Mouse (Mus musculus) bone marrow, adult 2 months (tissue): ENCODE measurements around the gene Zfp507.

ENCODE experiments used
- CTCF ChIP-seq: fragments of 200-500 bp; IDR thresholded peaks from 2 replicates; pipeline ENCODE4 v1.5.1; 2011; ENCODE audit warnings: low read length, control low read depth; ENCODE audit not compliant: control insufficient read depth, insufficient read depth
- POLR2A ChIP-seq: fragments of 200-500 bp; IDR thresholded peaks from 2 replicates; pipeline ENCODE4 v1.6.1; 2011; ENCODE audit warnings: low read depth, mild to moderate bottlenecking, control low read depth, low read length, borderline replicate concordance; ENCODE audit not compliant: control insufficient read depth

DNA sequence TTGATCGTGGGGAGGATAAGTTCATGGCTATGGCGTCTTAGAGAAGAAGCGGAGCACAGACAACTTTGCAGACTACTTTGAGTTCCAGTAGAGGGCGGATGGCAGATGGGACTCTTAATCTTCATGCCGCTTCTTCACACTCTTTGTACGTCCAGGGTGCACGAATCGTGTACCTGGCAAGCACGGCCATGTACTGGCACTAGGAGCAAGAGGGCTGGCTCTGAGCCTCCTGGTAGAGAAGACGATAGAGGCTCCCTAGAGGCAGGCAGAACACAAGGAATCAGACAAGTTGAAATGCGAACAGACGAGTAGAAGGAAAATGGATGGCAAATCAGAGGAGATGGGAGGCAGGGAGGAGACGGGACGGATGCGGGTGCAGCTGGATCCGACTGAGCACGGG lies 19.5 kb upstream of the Zfp507 start:
- TF ChIP-seq CTCF: no peak
- TF ChIP-seq POLR2A: no peak
